Mouse (Mus musculus): ENCODE measurements at regions not wholly inside any gene's neighbourhood (a gene's known extent, or its start where the extent isn't known, plus 50 kb on each side); places are given as distances from the start of the nearest gene placed in this dataset.

DNA sequence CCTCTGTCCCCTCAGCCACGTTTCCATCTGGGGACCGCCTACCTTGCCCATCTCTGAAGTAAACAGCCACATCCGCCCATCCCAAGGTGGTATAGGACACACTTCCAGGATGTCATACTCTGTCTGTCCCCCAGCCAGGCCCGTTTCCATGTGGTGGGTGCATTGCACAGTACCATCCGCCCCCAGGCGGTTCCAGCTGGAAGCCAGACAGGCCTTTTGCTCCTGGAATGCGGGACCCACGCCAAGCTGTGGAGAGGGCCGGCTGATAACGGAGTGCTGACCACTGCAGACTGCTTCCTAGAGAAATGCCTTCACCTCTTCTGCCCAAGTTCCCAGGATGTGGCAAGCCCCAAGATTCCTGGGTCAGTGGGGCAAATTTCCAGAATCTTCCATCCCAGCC, 65.1 kb upstream of the Ptpn1 start:
- TF ChIP-seq ZC3H11A (IDR thresholded peaks at IDR 0.05; ENCODE audit: borderline replicate concordance, low read depth, low read length): no peak
- TF ChIP-seq CHD2 (IDR thresholded peaks at IDR 0.05; ENCODE audit: low read depth, low read length): no peak
- TF ChIP-seq HCFC1 (IDR thresholded peaks at IDR 0.05; ENCODE audit: borderline replicate concordance, insufficient read depth, low read length): no peak
- no peak for TF ChIP-seq ZNF384 (IDR thresholded peaks at IDR 0.05; ENCODE audit: low read depth, low read length)
- TF ChIP-seq MAFK (IDR thresholded peaks at IDR 0.05; ENCODE audit: insufficient read depth, low read depth, low read length): no peak

Data from ES-E14 (cell line).